Mouse (Mus musculus) embryonic fibroblast, embryonic 13.5 days (primary cell): ENCODE measurements around the gene Itgad.

Source experiments
- CTCF ChIP-seq: IDR thresholded peaks from 2 replicates; pipeline ENCODE4 v1.5.1; 2011; ENCODE audit warnings: mild to moderate bottlenecking, control low read depth, low read length, moderate library complexity, borderline replicate concordance; ENCODE audit not compliant: insufficient read depth
- POLR2A ChIP-seq: IDR thresholded peaks from 2 replicates; pipeline ENCODE4 v1.6.1; 2011; ENCODE audit warnings: low read depth, mild to moderate bottlenecking, control low read depth, low read length, moderate library complexity

- TF ChIP-seq CTCF (no peak), POLR2A (no peak)
Observed at GRCm38 (mm10) chr7:128243921-128244320, 89.7 kb downstream of the Itgad start.
